Mouse (Mus musculus): ENCODE measurements around the gene Arid3a. TPM values are rescaled to one million over a fixed set of nuclear protein-coding genes. Genes with fewer than 3 reads are reported as not detected.

The Arid3a gene
- polyA plus RNA-seq, 1 experiment from 2014 or later, result 18.2 TPM

Other genes starting within 250 kb of the Arid3a start
- gene Cdc34, start 244.8 kb upstream of the Arid3a start, polyA plus RNA-seq (2016; fragmentation: Nextera tagmentation; extraction: Ambion mirVana), result 209 and 259 TPM in 2 replicates
- 0.76 and 0.94 TPM in 2 replicates for gene Gzmm, start 238.0 kb upstream of the Arid3a start, polyA plus RNA-seq (2016; fragmentation: Nextera tagmentation; extraction: Ambion mirVana)
- 642 and 664 TPM in 2 replicates for gene Bsg, start 222.6 kb upstream of the Arid3a start, polyA plus RNA-seq (2016; fragmentation: Nextera tagmentation; extraction: Ambion mirVana)
- gene Hcn2, start 210.4 kb upstream of the Arid3a start, polyA plus RNA-seq (2016; fragmentation: Nextera tagmentation; extraction: Ambion mirVana), result 0.04 TPM in 1 of 2 replicates, not detected in the other
- gene Polrmt, start 180.5 kb upstream of the Arid3a start, polyA plus RNA-seq (2016; fragmentation: Nextera tagmentation; extraction: Ambion mirVana), result 58.6 and 61.2 TPM in 2 replicates
- gene Fgf22, start 172.0 kb upstream of the Arid3a start, polyA plus RNA-seq (2016; fragmentation: Nextera tagmentation; extraction: Ambion mirVana), result 0.28 and 0.65 TPM in 2 replicates
- gene Rnf126, start 160.1 kb upstream of the Arid3a start, polyA plus RNA-seq (2016; fragmentation: Nextera tagmentation; extraction: Ambion mirVana), result 141 and 151 TPM in 2 replicates
- 1.8 and 2.3 TPM in 2 replicates for gene Fstl3, start 149.8 kb upstream of the Arid3a start, polyA plus RNA-seq (2016; fragmentation: Nextera tagmentation; extraction: Ambion mirVana)
- gene Prss57, start 136.1 kb upstream of the Arid3a start, polyA plus RNA-seq (2016; fragmentation: Nextera tagmentation; extraction: Ambion mirVana), result 0.19 TPM in 1 of 2 replicates, not detected in the other
- gene Palm, start 133.5 kb upstream of the Arid3a start, polyA plus RNA-seq (2016; fragmentation: Nextera tagmentation; extraction: Ambion mirVana), result 121 and 126 TPM in 2 replicates
- 0.60 TPM in 1 of 2 replicates, not detected in the other for gene Misp, start 106.1 kb upstream of the Arid3a start, polyA plus RNA-seq (2016; fragmentation: Nextera tagmentation; extraction: Ambion mirVana)
- gene Ptbp1, start 72.6 kb upstream of the Arid3a start, polyA plus RNA-seq (2016; fragmentation: Nextera tagmentation; extraction: Ambion mirVana), result 485 and 494 TPM in 2 replicates
- gene Prtn3, start 52.6 kb upstream of the Arid3a start, polyA plus RNA-seq (2016; fragmentation: Nextera tagmentation; extraction: Ambion mirVana), result 9.1 and 15.3 TPM in 2 replicates
- gene Plppr3, start 52.4 kb upstream of the Arid3a start, polyA plus RNA-seq (2016; fragmentation: Nextera tagmentation; extraction: Ambion mirVana), result 108 and 140 TPM in 2 replicates
- gene Elane, start 40.8 kb upstream of the Arid3a start, polyA plus RNA-seq (2016; fragmentation: Nextera tagmentation; extraction: Ambion mirVana), result not detected in 2 replicates
- not detected in 2 replicates for gene Cfd, start 36.2 kb upstream of the Arid3a start, polyA plus RNA-seq (2016; fragmentation: Nextera tagmentation; extraction: Ambion mirVana)
- 63.6 and 67.1 TPM in 2 replicates for gene Med16, start 18.1 kb upstream of the Arid3a start, polyA plus RNA-seq (2016; fragmentation: Nextera tagmentation; extraction: Ambion mirVana)
- gene Gm26602, start 16.2 kb upstream of the Arid3a start, polyA plus RNA-seq (2016; fragmentation: Nextera tagmentation; extraction: Ambion mirVana), result not detected in 2 replicates
- gene Kiss1r, start 10.1 kb upstream of the Arid3a start, polyA plus RNA-seq (2016; fragmentation: Nextera tagmentation; extraction: Ambion mirVana), result 0.31 and 0.49 TPM in 2 replicates
- gene R3hdm4, start 5.8 kb upstream of the Arid3a start, polyA plus RNA-seq (2016; fragmentation: Nextera tagmentation; extraction: Ambion mirVana), result 116 and 143 TPM in 2 replicates
- 174 and 201 TPM in 2 replicates for gene Wdr18, start 33.1 kb downstream of the Arid3a start, polyA plus RNA-seq (2016; fragmentation: Nextera tagmentation; extraction: Ambion mirVana)
- gene Grin3b, start 43.7 kb downstream of the Arid3a start, polyA plus RNA-seq (2016; fragmentation: Nextera tagmentation; extraction: Ambion mirVana), result 0.28 and 0.40 TPM in 2 replicates
- 14.9 and 16.4 TPM in 2 replicates for gene Tmem259, start 57.3 kb downstream of the Arid3a start, polyA plus RNA-seq (2016; fragmentation: Nextera tagmentation; extraction: Ambion mirVana)
- gene Cnn2, start 61.5 kb downstream of the Arid3a start, polyA plus RNA-seq (2016; fragmentation: Nextera tagmentation; extraction: Ambion mirVana), result 261 and 301 TPM in 2 replicates
- 2.0 and 2.3 TPM in 2 replicates for gene Abca7, start 69.5 kb downstream of the Arid3a start, polyA plus RNA-seq (2016; fragmentation: Nextera tagmentation; extraction: Ambion mirVana)
- 14.9 and 15.5 TPM in 2 replicates for gene Arhgap45, start 89.6 kb downstream of the Arid3a start, polyA plus RNA-seq (2016; fragmentation: Nextera tagmentation; extraction: Ambion mirVana)
- gene Polr2e, start 112.8 kb downstream of the Arid3a start, polyA plus RNA-seq (2016; fragmentation: Nextera tagmentation; extraction: Ambion mirVana), result 319 and 357 TPM in 2 replicates
- gene Gpx4, start 120.1 kb downstream of the Arid3a start, polyA plus RNA-seq (2016; fragmentation: Nextera tagmentation; extraction: Ambion mirVana), result 589 and 631 TPM in 2 replicates
- gene Sbno2, start 178.5 kb downstream of the Arid3a start, polyA plus RNA-seq (2016; fragmentation: Nextera tagmentation; extraction: Ambion mirVana), result 17.1 and 18.4 TPM in 2 replicates
- gene Stk11, start 188.8 kb downstream of the Arid3a start, polyA plus RNA-seq (2016; fragmentation: Nextera tagmentation; extraction: Ambion mirVana), result 16.1 and 17.0 TPM in 2 replicates
- 487 and 503 TPM in 2 replicates for gene Atp5d, start 211.6 kb downstream of the Arid3a start, polyA plus RNA-seq (2016; fragmentation: Nextera tagmentation; extraction: Ambion mirVana)
- gene Cbarp, start 213.8 kb downstream of the Arid3a start, polyA plus RNA-seq (2016; fragmentation: Nextera tagmentation; extraction: Ambion mirVana), result 3.3 and 4.7 TPM in 2 replicates
- 26.2 and 27.1 TPM in 2 replicates for gene Midn, start 221.2 kb downstream of the Arid3a start, polyA plus RNA-seq (2016; fragmentation: Nextera tagmentation; extraction: Ambion mirVana)
- 90.7 and 129 TPM in 2 replicates for gene Cirbp, start 238.9 kb downstream of the Arid3a start, polyA plus RNA-seq (2016; fragmentation: Nextera tagmentation; extraction: Ambion mirVana)
- 8.7 and 13.1 TPM in 2 replicates for gene 1600002K03Rik, start 245.9 kb downstream of the Arid3a start, polyA plus RNA-seq (2016; fragmentation: Nextera tagmentation; extraction: Ambion mirVana)

Data from limb, embryonic 10.5 days (tissue).